Mouse (Mus musculus) heart, embryonic 14.5 days (tissue): ENCODE measurements at regions not wholly inside any gene's neighbourhood (a gene's known extent, or its start where the extent isn't known, plus 50 kb on each side); places are given as distances from the start of the nearest gene placed in this dataset.

ENCODE experiments used
- ATAC-seq: fragments of 200-750 bp; cut with Nextera tagmentation; 2 replicates; pipeline ENCODE4 v1.8.0; 2017; ENCODE audit warnings: low read depth, moderate TSS enrichment; ENCODE audit not compliant: insufficient number of reproducible peaks, insufficient read depth, low FRiP score
- H3K27ac ChIP-seq, 2 experiments: fragments of 200-500 bp in 1 of 2; fragments of 300-500 bp in 1 of 2; sonication (generic) in 1 of 2; replicated peaks in 1 of 2; 2 replicates each; pipeline ENCODE4 v1.5.1; 2012 to 2014; ENCODE audit warnings: low read depth in 2 of 2, low read length in 2 of 2, control low read depth in 1 of 2, mild to moderate bottlenecking in 1 of 2, mixed read lengths in 1 of 2; ENCODE audit not compliant: control insufficient read depth in 1 of 2, insufficient read depth in 1 of 2
- H3K27me3 ChIP-seq: fragments of 300-500 bp; sonication (generic); 2 replicates; pipeline ENCODE4 v1.6.1; 2014; ENCODE audit warnings: mild to moderate bottlenecking, low read length, control low read depth; ENCODE audit not compliant: control insufficient read depth, insufficient read depth
- H3K36me3 ChIP-seq: fragments of 300-500 bp; sonication (generic); 2 replicates; pipeline ENCODE4 v1.6.1; 2014; ENCODE audit warnings: mild to moderate bottlenecking, control low read depth, low read length, mixed read lengths; ENCODE audit not compliant: control insufficient read depth, insufficient read depth
- H3K4me1 ChIP-seq, 2 experiments: fragments of 200-500 bp in 1 of 2; fragments of 300-500 bp in 1 of 2; sonication (generic) in 1 of 2; 2 replicates each; pipeline ENCODE4 v1.6.1; 2012 to 2014; ENCODE audit warnings: low read length in 2 of 2, control low read depth in 1 of 2, mixed read lengths in 1 of 2; ENCODE audit not compliant: control insufficient read depth in 2 of 2, insufficient read depth in 2 of 2
- H3K4me2 ChIP-seq: fragments of 300-500 bp; sonication (generic); 2 replicates; pipeline ENCODE4 v1.6.1; 2014; ENCODE audit warnings: mild to moderate bottlenecking, low read length
- H3K4me3 ChIP-seq, 2 experiments: fragments of 200-500 bp in 1 of 2; fragments of 300-500 bp in 1 of 2; sonication (generic) in 1 of 2; 2 replicates each; pipeline ENCODE4 v1.5.1; 2012 to 2014; ENCODE audit warnings: low read length in 2 of 2, mild to moderate bottlenecking in 2 of 2, control low read depth in 1 of 2, low read depth in 1 of 2, moderate library complexity in 1 of 2; ENCODE audit not compliant: control insufficient read depth in 1 of 2, insufficient read depth in 1 of 2
- H3K9ac ChIP-seq: fragments of 300-500 bp; sonication (generic); 2 replicates; pipeline ENCODE4 v1.6.1; 2014; ENCODE audit warnings: mild to moderate bottlenecking, low read length
- H3K9me3 ChIP-seq: fragments of 300-500 bp; sonication (generic); 2 replicates; pipeline ENCODE4 v1.6.1; 2016; ENCODE audit warnings: low read length, control low read depth; ENCODE audit not compliant: control insufficient read depth
- WGBS: fragments of 180-500 bp; shearing (Covaris S2); extraction: QIAGEN DNeasy Blood & Tissue Kit; methylation state at CpG from one replicate; pipeline ENCODE4 v1.1.7; 2014; 5-methylcytosine and 5-hydroxymethylcytosine counted together

DNA sequence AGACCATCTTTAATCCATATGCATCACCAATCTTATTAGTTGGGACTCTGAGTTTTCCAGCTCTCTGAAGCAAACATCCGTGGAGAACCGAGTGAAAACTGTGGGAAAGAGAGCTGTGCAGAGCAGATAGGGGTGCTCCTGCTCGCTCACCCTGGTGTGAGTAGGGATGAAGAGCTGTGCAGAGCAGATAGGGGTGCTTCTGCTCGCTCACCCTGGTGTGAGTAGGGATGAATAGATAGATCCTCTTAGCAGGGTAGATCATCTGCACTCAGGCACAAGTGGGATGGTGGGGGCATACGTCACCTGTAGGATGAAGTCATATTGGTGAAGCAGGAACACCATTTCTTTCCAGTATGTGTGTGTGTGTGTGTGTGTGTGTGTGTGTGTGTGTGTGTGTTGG, 50.6 kb upstream of the Slc1a3 start:
- WGBS: 73% methylated on average over 5 of the region's 5 CpGs
- no peak overlapping the region for H3K9ac ChIP-seq
- peaks cover 6 to 14% of the 10 kb centered on the region in 2 experiments for H3K4me1 ChIP-seq
- H3K4me2 ChIP-seq: peak overlapping the region; percentile 50
- peak overlapping the region in 1 of 2 experiments; percentile 70; a peak in 1 of 4 replicates for H3K27ac ChIP-seq
- ATAC-seq: no peak
- no peaks in the 10 kb centered on the region for H3K27me3 ChIP-seq
- H3K36me3 ChIP-seq: no peaks in the 10 kb centered on the region
- no peak overlapping the region for H3K4me3 ChIP-seq
- H3K9me3 ChIP-seq: no peaks in the 10 kb centered on the region
